Mouse (Mus musculus): ENCODE results near the gene Wbp4. TPM values are rescaled to one million over a fixed set of nuclear protein-coding genes. Genes with fewer than 3 reads are reported as not detected.

Gene Wbp4
- polyA plus RNA-seq, 1 experiment from 2014 or later, result 43.4 TPM

DNA sequence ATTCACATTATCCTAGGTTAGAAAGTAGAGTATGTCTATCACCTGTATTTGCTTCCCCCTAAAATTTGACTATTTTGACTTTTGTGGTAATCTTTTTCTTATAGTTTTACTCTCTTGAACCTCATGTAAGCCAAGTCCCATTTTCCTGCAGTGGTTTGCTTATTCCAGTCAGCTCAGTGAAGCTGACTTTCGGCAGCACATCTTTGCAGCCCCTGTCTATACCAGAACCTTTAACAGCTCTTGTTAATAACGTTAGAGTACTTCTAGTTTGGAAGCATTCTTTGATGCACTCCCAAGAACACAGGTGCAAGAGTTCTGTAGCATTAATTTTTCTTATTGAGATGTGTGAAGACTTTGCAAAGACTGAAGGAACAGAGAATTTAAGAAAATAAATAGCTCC is 36.8 kb upstream of the Wbp4 start:
- Histone ChIP-seq H3K27ac (no peak overlapping the region), H3K9ac (no peak overlapping the region), H3K4me2 (no peak overlapping the region), H3K36me3 (replicated peaks) (no peaks in the 10 kb centered on the region), H3K27me3 (replicated peaks) (no peaks in the 10 kb centered on the region), H3K4me3 (no peak overlapping the region), H3K9me3 (no peaks in the 10 kb centered on the region), H3K4me1 (no peaks in the 10 kb centered on the region)
- no peak for ATAC-seq (replicated peaks)
- 92% methylated on average over 2 of the region's 2 CpGs for WGBS

DNA sequence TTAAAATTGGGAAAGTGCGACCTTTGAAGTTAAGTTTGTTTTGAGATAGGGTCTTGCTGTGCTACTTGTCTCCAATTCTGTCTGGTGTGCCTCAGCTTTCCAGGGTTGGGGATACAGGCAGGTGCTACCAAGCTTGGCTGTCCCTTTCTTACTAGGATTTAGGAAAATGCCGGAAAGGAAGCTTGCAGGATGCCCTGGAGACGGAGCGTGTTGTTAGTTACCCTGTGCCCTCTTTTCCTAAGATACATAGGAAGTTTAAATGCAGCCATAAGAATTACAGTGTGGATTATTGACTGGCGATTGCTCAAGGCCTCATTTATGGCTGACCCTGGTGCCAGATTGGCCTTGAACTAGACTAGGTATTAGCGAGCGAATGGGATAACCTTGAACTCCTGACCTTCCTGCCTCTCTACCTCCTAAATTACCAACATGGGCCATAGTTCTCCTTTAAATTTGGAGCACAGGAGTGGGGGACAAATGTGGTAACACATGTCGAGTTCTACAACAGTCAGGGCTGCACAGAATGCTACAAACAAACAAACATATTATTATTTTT is 35.9 kb upstream of the Wbp4 start:
- H3K9ac ChIP-seq, result no peak overlapping the region
- H3K9me3 ChIP-seq, result no peaks in the 10 kb centered on the region
- H3K27me3 ChIP-seq (replicated peaks), result no peaks in the 10 kb centered on the region
- 92% methylated on average over 8 of the region's 8 CpGs for WGBS
- H3K4me1 ChIP-seq, result no peaks in the 10 kb centered on the region
- H3K4me3 ChIP-seq, result no peak overlapping the region
- H3K36me3 ChIP-seq (replicated peaks), result no peaks in the 10 kb centered on the region
- no peak overlapping the region for H3K4me2 ChIP-seq
- no peak overlapping the region for H3K27ac ChIP-seq
- ATAC-seq (replicated peaks), result no peak

DNA sequence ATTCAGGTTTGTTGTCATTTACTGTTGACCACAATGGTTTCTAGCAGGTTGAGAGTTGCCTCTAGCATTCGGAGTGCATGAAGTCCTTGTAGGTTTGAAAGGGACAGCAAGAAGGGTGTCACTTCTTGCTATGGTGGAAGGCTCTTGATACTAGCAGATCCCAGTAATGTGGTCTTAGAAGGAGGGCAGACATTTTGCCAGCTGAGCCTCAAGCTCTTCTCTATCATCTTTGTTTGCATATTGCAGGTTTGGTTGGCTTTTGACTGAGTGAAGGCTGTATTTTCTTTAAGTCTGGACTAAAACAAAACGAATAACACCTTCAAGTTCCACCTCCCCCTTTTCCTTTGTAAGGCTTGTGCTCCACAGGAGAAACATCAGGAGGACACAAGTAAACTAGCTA is 35.4 kb upstream of the Wbp4 start:
- H3K36me3 ChIP-seq (replicated peaks), result no peaks in the 10 kb centered on the region
- H3K27me3 ChIP-seq (replicated peaks), result no peaks in the 10 kb centered on the region
- no peaks in the 10 kb centered on the region for H3K9me3 ChIP-seq
- WGBS, result 81% methylated on average over 2 of the region's 2 CpGs
- H3K4me3 ChIP-seq, result no peak overlapping the region
- H3K4me1 ChIP-seq, result no peaks in the 10 kb centered on the region
- no peak overlapping the region for H3K9ac ChIP-seq
- no peak for ATAC-seq (replicated peaks)
- no peak overlapping the region for H3K27ac ChIP-seq
- no peak overlapping the region for H3K4me2 ChIP-seq

DNA sequence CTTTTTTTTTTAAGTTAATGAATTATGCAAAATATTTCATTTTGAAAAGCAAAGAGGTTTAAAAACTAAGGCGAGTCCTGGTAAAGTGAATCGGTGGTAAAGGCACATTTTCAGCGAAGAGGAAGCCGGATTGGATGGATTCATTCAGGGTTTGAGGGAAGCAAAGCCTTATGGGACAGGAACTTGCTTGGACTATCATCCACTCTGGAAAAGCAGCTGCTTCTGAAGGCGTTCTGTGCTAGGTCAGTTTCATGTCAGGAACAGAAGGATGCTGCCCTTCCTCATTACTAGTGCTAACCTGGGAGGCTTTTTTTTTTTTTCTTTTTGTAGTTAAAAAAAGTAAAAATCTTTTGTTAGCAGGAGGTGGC is 34.9 kb upstream of the Wbp4 start:
- 80% methylated on average over 5 of the region's 5 CpGs for WGBS

DNA sequence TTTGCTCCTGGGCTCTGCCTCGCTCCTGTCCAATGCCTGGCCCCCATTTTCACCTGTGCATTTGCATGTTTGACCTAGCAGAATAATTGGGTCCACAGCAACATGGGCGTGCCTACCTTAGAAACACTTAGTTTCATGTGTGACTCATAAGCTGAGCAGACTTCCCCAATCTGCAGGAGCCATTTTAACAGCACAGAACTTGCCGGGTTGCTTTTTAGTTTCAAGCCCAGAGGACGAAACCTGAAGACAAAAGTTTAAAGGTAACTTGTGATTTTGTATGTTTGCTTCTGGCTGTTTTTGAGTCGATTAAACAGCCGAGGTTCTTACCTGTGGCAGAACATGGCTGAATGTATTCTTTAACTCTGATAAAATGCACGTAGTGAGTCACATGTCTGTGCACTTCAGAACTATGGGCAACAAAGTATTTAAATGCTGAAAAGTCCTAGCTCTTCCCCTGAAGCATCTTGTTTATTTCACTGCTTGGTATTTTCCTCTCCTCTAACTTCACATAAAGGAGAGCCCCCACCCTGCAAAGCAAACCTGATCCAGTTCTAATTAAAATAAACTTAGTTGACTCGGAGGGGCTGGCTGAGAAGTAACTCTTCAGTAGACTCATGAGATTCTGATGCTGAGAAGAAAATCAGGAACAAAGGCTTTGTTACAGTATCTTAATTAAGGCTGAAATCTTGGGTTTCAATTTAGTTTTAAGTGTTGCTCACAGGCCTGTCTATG is 34.4 kb upstream of the Wbp4 start:
- Histone ChIP-seq H3K4me2 (no peak overlapping the region), H3K4me1 (no peaks in the 10 kb centered on the region), H3K36me3 (replicated peaks) (no peaks in the 10 kb centered on the region), H3K9ac (no peak overlapping the region), H3K9me3 (no peaks in the 10 kb centered on the region), H3K27me3 (replicated peaks) (no peaks in the 10 kb centered on the region), H3K4me3 (no peak overlapping the region), H3K27ac (no peak overlapping the region)
- WGBS, result 79% methylated on average over 8 of the region's 8 CpGs
- no peak for ATAC-seq (replicated peaks)

More for the DNA sequence above, 34.9 kb upstream of the Wbp4 start:
- Histone ChIP-seq H3K4me3 (no peak overlapping the region), H3K4me2 (no peak overlapping the region), H3K9me3 (no peaks in the 10 kb centered on the region), H3K27me3 (replicated peaks) (no peaks in the 10 kb centered on the region), H3K36me3 (replicated peaks) (no peaks in the 10 kb centered on the region), H3K4me1 (no peaks in the 10 kb centered on the region), H3K9ac (no peak overlapping the region), H3K27ac (no peak overlapping the region)
- no peak for ATAC-seq (replicated peaks)

DNA sequence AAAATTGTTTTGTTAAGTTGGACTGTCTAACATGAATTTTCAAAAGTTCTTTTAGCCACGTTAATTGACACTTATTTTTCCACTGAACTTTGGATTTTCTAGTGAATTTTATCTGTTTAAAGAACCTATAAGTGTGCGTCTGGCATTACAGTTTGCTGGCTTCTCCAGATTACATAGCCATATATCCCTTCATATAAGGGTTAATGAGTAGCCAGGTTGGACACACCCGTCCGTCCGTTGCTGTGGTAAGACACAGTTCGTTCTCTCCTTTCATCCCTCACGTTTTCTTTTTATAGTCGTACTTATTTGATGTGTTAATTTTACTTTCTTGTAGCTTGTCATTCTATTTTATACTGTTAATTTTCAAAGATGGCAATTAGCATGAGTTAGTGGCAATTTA is 33.8 kb upstream of the Wbp4 start:
- H3K4me3 ChIP-seq, result no peak overlapping the region
- WGBS, result 84% methylated on average over 8 of the region's 8 CpGs
- no peaks in the 10 kb centered on the region for H3K36me3 ChIP-seq (replicated peaks)
- no peak overlapping the region for H3K9ac ChIP-seq
- no peaks in the 10 kb centered on the region for H3K4me1 ChIP-seq
- H3K27me3 ChIP-seq (replicated peaks), result no peaks in the 10 kb centered on the region
- H3K27ac ChIP-seq, result no peak overlapping the region
- no peak for ATAC-seq (replicated peaks)
- no peaks in the 10 kb centered on the region for H3K9me3 ChIP-seq
- H3K4me2 ChIP-seq, result no peak overlapping the region

DNA sequence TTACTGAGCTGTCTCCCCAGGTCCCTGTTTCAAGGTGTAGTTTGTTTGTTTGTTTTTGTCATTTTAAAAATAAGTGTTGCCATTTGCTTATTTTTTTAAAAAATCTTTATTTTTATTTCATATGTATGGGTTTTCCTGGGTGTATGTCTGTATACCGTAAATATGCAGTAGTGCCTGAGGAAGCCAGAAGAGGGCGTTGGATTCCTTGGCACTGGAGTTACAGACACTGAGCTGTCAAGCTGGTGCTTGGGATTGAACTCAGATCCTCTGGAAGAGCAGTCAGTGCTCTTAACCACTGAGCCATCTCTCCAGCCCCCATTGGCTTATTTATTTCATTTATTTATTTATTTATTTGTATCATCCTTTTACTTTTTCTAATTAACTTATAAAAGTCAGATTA is 32.6 kb upstream of the Wbp4 start:
- Histone ChIP-seq H3K4me1 (no peaks in the 10 kb centered on the region), H3K27ac (no peak overlapping the region), H3K36me3 (replicated peaks) (no peaks in the 10 kb centered on the region), H3K9me3 (no peaks in the 10 kb centered on the region), H3K4me2 (no peak overlapping the region), H3K9ac (no peak overlapping the region), H3K4me3 (no peak overlapping the region), H3K27me3 (replicated peaks) (no peaks in the 10 kb centered on the region)
- WGBS, result 80% methylated on average over 2 of the region's 2 CpGs
- ATAC-seq (replicated peaks), result no peak

DNA sequence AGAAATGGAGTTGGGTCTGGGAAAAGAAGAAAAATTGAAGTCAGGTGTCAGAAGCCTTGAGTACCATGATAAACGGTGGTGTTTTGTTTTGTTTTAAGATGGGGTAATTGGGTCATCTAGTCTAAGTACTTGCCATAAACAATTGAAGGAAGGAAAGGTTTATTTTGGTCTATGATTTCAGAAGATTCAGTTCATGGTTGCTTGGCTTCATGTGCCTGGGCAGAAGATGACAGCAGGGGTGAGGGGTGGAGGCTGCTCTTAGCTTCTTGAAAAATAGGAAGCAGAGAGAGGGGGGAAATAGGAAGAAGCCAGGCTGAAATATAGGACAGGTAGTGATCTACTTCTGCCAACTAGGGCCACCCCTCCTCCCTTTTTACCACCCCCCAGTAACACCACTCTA is 30.2 kb upstream of the Wbp4 start:
- Histone ChIP-seq H3K27me3 (replicated peaks) (no peaks in the 10 kb centered on the region), H3K4me3 (no peak overlapping the region), H3K4me2 (no peak overlapping the region), H3K4me1 (no peaks in the 10 kb centered on the region), H3K27ac (no peak overlapping the region), H3K9ac (no peak overlapping the region), H3K9me3 (no peaks in the 10 kb centered on the region), H3K36me3 (replicated peaks) (no peaks in the 10 kb centered on the region)
- 92% methylated on average over 1 of the region's 1 CpGs for WGBS
- ATAC-seq (replicated peaks), result no peak

DNA sequence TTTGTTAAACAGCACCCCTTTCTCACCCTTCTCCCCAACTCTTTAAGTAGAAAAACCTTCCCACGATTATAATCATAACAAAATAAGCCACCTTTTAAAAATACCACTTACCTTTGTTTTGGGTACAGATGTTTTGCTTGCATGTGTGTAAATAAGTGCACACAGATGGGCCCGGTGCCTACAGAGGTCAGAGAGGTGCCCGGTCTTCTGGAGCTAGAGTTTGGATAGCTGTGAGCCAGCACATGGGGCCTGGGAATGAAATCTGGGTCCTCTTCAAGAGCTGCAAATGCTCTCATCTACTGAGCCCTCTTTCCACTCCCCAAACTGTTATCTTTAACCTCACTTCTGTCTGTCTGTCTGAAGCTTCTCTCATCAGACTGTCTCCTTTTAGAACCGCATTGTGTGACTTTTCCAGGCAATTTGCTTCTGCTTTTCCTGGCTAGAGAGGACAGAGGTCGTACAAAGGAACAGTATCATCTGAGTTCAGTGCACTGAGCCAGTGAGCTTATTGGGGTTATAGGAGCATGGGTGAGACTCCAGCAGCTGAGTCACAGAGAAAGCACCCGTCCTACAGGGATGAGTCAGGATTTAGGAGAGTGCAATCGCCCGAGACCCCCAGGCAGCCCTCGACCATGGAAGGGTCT is 27.5 kb upstream of the Wbp4 start:
- no peak overlapping the region for H3K4me3 ChIP-seq
- no peak overlapping the region for H3K27ac ChIP-seq
- H3K9me3 ChIP-seq, result no peaks in the 10 kb centered on the region
- no peaks in the 10 kb centered on the region for H3K4me1 ChIP-seq
- ATAC-seq (replicated peaks), result no peak
- no peaks in the 10 kb centered on the region for H3K36me3 ChIP-seq (replicated peaks)
- no peak overlapping the region for H3K9ac ChIP-seq
- WGBS, result 84% methylated on average over 9 of the region's 9 CpGs
- no peak overlapping the region for H3K4me2 ChIP-seq
- no peaks in the 10 kb centered on the region for H3K27me3 ChIP-seq (replicated peaks)

DNA sequence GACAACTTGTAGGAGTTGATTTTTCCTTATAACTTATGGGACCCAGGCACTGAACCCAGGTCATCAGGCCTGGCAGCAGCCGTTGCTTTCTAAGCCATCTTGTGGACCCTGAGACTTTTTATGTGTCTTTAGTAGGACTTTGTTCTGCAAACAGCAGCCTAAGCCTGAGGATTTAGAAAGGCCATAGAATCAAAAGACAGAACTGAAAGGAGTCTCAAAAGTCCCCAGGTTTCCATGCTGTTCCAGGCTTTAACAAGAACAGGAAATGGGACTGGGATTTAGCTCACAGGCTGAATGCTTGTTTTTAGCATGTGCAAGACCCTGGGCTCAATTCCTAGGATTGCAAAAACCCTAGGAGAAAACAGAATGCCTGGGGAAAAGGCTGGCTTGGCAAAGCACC is 26.5 kb upstream of the Wbp4 start:
- H3K9ac ChIP-seq, result no peak overlapping the region
- H3K27ac ChIP-seq, result no peak overlapping the region
- no peak for ATAC-seq (replicated peaks)
- no peaks in the 10 kb centered on the region for H3K4me1 ChIP-seq
- H3K36me3 ChIP-seq (replicated peaks), result no peaks in the 10 kb centered on the region
- H3K27me3 ChIP-seq (replicated peaks), result no peaks in the 10 kb centered on the region
- H3K4me3 ChIP-seq, result no peak overlapping the region
- whole genome bisulfite sequencing, result 65% methylated on average over 1 of the region's 1 CpGs
- H3K9me3 ChIP-seq, result no peaks in the 10 kb centered on the region
- H3K4me2 ChIP-seq, result no peak overlapping the region

DNA sequence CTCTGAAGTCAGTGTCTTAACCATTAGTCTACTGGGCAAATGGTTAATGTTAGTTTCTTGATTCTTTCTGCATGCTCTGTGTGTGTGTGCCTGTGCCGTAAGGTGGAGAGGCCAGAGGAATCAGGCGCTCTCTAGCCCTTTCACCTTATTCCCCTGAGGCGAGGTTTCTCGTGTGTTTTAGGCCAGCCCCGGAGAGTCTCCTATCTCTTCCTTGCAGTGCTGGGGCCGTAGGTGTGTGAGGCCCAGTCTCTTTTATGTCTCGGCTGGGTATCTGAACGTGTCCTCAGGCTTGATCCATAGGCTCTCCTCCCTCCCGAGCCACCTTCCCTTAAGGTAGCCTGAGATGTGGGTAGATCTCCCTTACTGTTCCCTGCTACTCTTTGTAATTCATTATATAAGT is 24.9 kb upstream of the Wbp4 start:
- Histone ChIP-seq H3K9me3 (no peaks in the 10 kb centered on the region), H3K4me3 (no peak overlapping the region), H3K27me3 (replicated peaks) (no peaks in the 10 kb centered on the region), H3K4me2 (no peak overlapping the region), H3K36me3 (replicated peaks) (no peaks in the 10 kb centered on the region), H3K27ac (no peak overlapping the region), H3K4me1 (no peaks in the 10 kb centered on the region), H3K9ac (no peak overlapping the region)
- ATAC-seq (replicated peaks), result no peak
- 80% methylated on average over 9 of the region's 9 CpGs for WGBS

DNA sequence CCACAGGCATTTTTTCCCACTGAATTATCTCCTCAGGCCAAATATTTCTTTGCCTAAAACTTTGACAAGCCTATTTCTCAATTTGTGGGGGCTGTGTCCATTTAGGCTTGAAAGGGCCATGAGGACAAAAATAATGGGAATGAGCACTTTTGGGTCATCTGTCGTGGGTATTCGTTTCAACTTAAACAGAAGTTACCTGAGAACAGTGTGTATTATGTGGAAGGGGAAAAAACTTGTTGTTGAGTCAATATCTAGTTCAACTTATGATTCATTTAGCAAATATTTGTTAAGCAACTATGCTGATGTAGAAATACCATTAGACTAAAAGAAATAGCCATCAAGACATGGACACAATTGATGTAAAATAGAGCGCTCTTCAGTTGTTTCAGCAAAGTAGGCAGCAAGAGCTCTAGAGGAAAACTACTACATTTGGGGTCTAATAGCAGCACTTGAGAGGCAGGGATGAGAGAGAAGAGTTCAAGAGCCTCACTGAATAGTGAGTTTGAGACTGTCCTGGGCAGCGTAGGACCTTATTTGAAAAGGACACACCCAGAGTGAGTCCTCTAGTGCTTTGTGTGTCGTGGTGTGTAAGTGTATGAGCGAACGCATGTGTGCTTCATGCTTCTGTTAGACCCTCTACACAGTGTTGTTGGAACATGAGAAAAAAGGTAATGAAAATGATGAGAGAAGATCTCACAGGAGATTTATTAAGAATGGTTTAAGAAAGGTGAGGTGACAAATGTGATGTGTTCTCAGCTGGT is 23.1 kb upstream of the Wbp4 start:
- Histone ChIP-seq H3K27ac (no peak overlapping the region), H3K4me3 (no peak overlapping the region), H3K27me3 (replicated peaks) (no peaks in the 10 kb centered on the region), H3K9ac (no peak overlapping the region), H3K4me2 (no peak overlapping the region), H3K9me3 (no peaks in the 10 kb centered on the region), H3K4me1 (no peaks in the 10 kb centered on the region), H3K36me3 (replicated peaks) (no peaks in the 10 kb centered on the region)
- no peak for ATAC-seq (replicated peaks)
- 96% methylated on average over 7 of the region's 7 CpGs for WGBS

Measured in midbrain, embryonic 15.5 days (tissue).